Mouse (Mus musculus) limb, embryonic 12.5 days (tissue): ENCODE data around the gene Kat2a. TPM values are rescaled to one million over a fixed set of nuclear protein-coding genes. Genes with fewer than 3 reads are reported as not detected.

Source experiments
- ATAC-seq: fragments of 200-750 bp; cut with Nextera tagmentation; 2 replicates; pipeline ENCODE4 v1.8.0; 2017; ENCODE audit warnings: low read depth, moderate TSS enrichment; ENCODE audit not compliant: insufficient number of reproducible peaks, insufficient read depth, low FRiP score, low TSS enrichment
- H3K27ac ChIP-seq: fragments of 300-500 bp; sonication (generic); 2 replicates; pipeline ENCODE4 v1.5.1; 2016; ENCODE audit warnings: mild to moderate bottlenecking, moderate library complexity
- H3K27me3 ChIP-seq: fragments of 300-500 bp; sonication (generic); 2 replicates; pipeline ENCODE4 v1.6.1; 2016; ENCODE audit warnings: mild to moderate bottlenecking, moderate library complexity
- H3K36me3 ChIP-seq: fragments of 300-500 bp; sonication (generic); 2 replicates; pipeline ENCODE4 v1.6.1; 2016; ENCODE audit warnings: mild to moderate bottlenecking, moderate library complexity
- H3K4me1 ChIP-seq: fragments of 300-500 bp; sonication (generic); replicated peaks from 2 replicates; pipeline ENCODE4 v1.6.1; 2016
- H3K4me2 ChIP-seq: fragments of 300-500 bp; sonication (generic); 2 replicates; pipeline ENCODE4 v1.6.1; 2016; ENCODE audit warnings: mild to moderate bottlenecking, moderate library complexity
- H3K4me3 ChIP-seq: fragments of 300-500 bp; sonication (generic); replicated peaks from 2 replicates; pipeline ENCODE4 v1.5.1; 2016; ENCODE audit warnings: mild to moderate bottlenecking
- H3K9ac ChIP-seq: fragments of 300-500 bp; sonication (generic); replicated peaks from 2 replicates; pipeline ENCODE4 v1.6.1; 2016; ENCODE audit warnings: mild to moderate bottlenecking, moderate library complexity
- H3K9me3 ChIP-seq: fragments of 300-500 bp; sonication (generic); 2 replicates; pipeline ENCODE4 v1.6.1; 2016; ENCODE audit warnings: mild to moderate bottlenecking, moderate library complexity
- WGBS: fragments of 180-500 bp; shearing (Covaris S2); methylation state at CpG from one replicate; pipeline ENCODE4 v1.1.7; 2016; 5-methylcytosine and 5-hydroxymethylcytosine counted together
- polyA plus RNA-seq: library from polyadenylated mRNA; unstranded; fragments of >200 nt; fragmentation: Nextera tagmentation; extraction: Ambion mirVana; gene quantifications from 2 replicates; pipeline ENCODE4 v1.2.1, GENCODE M21; 2016

Kat2a gene
- polyA plus RNA-seq = 64.0 and 65.8 TPM in 2 replicates

DNA sequence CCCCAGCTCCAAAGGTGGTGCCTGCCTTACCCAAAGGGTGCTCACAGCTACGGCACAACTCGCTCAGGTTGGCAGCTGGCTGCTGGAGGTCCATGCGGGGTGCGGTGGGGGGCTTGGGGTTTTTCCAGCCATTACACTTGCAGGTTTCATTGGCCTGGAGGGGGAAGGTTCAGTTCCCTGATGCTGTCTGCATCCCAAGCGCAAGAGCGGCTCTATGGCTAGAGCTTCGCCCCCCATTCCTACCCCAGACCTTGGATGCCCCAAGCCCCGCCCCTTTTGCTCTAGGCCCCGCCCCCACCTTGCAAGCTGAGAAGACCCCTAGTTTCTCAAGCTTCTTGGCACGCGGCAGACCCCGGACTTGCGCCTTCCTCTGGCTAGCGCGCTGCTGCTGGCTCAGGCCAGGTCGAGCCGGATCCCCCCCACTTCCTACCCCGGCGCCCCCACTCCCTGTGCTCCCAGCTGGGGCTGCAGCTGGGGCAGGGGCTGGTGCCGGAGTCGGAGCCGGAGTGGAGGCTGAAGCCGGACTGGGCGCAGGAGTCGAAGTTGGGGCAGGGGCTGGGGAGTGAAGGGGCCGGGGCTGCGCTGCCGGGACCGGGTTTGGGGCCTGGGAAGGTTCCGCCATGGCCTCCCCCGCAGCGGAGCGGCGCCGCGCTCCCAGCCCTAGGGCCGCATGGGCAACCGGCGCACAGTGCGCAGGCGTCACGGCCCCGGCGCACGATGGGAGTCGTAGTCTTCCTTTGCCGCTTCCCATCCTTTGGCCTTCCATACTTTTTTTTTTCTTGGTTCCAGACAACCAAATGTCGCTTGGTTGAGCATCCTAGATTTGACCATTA, at the start of gene Kat2a:
TSS of gene Kat2a (minus strand) at position 683 of the 833 bp plus-strand sequence.
- Histone ChIP-seq H3K4me1 (peaks cover 35% of the 10 kb centered on the region), H3K4me3 (peak within 1 kb of the TSS; percentile 97), H3K27me3 (no peaks in the 10 kb centered on the region), H3K36me3 (peaks cover 59% of the 10 kb centered on the region), H3K9me3 (no peaks in the 10 kb centered on the region), H3K27ac (peak within 1 kb of the TSS; percentile 92), H3K4me2 (peak within 1 kb of the TSS; percentile 66), H3K9ac (peak within 1 kb of the TSS; percentile 95)
- ATAC-seq = peak; percentile 79
- 3% methylated on average over 48 of the region's 48 CpGs for WGBS

DNA sequence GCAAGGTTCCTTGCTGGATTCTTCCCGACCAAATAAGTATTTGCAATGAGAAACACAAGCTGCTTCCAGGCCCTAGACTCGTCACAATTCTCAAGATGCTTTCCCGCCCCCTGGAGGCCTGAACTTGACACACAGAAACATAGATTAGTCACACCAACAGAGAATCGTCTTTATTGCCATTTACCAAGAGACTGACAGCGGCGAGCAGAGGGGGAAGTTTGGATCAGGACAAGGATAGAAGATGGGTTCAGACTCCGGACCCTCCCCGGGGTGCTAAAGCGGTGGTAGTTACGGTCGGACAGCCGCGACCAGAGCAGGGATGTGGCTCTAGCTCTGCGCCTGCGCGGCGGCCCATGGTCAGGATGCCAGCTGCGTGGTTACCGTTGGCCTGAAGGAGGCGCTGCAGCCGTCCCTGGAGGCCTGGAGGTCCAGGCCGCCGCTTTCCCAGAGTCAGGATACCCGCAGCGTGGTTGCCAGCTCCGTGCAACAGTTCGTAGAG, 49.3 kb upstream of the Kat2a start:
- no peaks in the 10 kb centered on the region for H3K9me3 ChIP-seq
- H3K4me1 ChIP-seq = peaks cover 20% of the 10 kb centered on the region
- H3K4me2 ChIP-seq = peak overlapping the region; percentile 71
- H3K4me3 ChIP-seq = peak overlapping the region; percentile 39
- peak overlapping the region; percentile 50; the same call in 1 of the 2 replicates for H3K9ac ChIP-seq
- no peak overlapping the region for H3K27ac ChIP-seq
- H3K36me3 ChIP-seq = no peaks in the 10 kb centered on the region
- ATAC-seq = no peak
- WGBS = under 1% methylated on average over 27 of the region's 27 CpGs
- peaks cover 64% of the 10 kb centered on the region for H3K27me3 ChIP-seq

DNA sequence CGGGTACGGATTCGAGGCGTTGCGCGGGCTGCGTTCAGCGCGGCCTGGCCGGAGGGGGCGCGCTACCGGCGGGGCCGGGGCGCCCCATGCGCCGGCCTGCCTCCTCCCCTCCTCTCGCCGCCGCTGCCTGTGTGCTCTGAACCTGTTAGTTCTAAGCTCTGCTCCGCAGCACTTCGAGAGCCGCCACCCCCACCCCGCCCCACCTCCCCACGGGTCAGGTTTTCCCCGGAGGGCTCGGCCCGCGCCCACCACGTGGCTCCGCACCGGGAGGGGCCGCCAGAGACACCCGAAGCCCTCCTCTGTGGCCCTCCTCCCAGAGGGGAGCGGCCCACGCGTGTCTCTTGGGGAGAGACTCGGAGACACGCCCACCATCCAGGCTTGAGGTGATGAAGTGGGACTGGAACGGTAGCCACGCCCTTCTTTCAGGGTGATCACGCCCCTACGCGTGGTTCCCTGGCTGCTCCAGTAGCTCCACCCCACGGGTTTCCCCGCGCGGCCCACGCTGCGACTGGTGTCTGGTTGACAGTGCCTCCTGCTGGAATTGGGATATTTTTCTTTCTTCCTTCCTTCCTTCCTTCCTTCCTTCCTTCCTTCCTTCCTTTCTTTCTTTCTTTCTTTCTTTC, 47.5 kb upstream of the Kat2a start, which contains the start of gene Kcnh4:
TSS of gene Kcnh4 (minus strand) at position 332 of the 623 bp plus-strand sequence.
- Histone ChIP-seq H3K36me3 (no peaks in the 10 kb centered on the region), H3K4me2 (peak within 1 kb of the TSS; percentile 55), H3K9me3 (no peaks in the 10 kb centered on the region), H3K9ac (no peak within 1 kb of the TSS), H3K4me1 (peaks cover 20% of the 10 kb centered on the region), H3K27ac (no peak within 1 kb of the TSS), H3K4me3 (peak within 1 kb of the TSS; percentile 26), H3K27me3 (peaks cover 74% of the 10 kb centered on the region)
- under 1% methylated on average over 51 of the region's 51 CpGs for WGBS
- no peak for ATAC-seq

DNA sequence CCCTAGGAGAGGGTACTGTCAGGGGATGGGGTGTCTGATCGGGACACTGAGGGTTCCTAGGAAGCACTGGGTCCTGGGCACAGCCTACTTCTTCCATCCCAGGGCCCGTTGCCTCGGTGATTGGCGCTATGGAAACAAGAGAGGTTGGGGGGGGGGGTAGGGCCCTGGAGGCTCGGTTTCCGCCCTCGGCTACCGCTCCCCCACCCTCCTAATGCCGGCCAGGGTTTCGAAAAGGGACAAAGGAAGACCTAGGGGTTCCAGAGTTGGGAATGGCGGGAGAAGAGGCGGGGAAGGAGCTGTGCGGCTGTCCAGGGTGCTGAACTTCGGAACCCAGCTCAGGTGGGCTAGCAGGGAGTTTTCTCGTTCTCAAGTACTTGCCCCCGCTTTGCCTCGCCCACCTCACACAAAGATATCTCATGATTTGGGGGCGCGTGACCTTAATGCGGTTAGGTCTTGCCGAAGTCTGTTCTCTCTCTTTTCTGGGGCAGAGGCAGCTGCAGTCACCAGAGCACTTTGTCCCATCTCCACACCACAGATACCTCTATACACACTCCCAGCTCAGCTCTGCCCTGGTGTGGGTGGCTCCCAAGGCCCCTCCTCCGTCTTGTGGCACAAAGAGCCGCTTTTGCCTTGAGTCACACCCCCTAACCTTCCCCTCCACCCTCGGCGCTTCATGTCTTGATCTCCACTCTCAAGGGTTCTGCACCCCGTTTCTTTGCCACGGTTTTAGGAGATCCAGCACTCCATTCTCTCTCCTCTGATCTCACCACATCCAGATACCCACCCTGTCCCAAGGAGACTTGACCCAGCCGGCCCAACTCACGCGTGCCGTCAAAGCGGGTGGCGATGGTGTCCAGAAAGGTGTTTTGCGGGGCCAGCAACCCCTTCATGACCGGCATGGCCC, 46.7 kb upstream of the Kat2a start:
- H3K27ac ChIP-seq = no peak overlapping the region
- H3K9ac ChIP-seq = no peak overlapping the region
- ATAC-seq = no peak
- 2% methylated on average over 35 of the region's 35 CpGs for WGBS
- peak overlapping the region; percentile 26 for H3K4me3 ChIP-seq
- H3K27me3 ChIP-seq = peaks cover 76% of the 10 kb centered on the region
- H3K36me3 ChIP-seq = no peaks in the 10 kb centered on the region
- no peaks in the 10 kb centered on the region for H3K9me3 ChIP-seq
- H3K4me2 ChIP-seq = peak overlapping the region; percentile 55
- peaks cover 20% of the 10 kb centered on the region for H3K4me1 ChIP-seq

DNA sequence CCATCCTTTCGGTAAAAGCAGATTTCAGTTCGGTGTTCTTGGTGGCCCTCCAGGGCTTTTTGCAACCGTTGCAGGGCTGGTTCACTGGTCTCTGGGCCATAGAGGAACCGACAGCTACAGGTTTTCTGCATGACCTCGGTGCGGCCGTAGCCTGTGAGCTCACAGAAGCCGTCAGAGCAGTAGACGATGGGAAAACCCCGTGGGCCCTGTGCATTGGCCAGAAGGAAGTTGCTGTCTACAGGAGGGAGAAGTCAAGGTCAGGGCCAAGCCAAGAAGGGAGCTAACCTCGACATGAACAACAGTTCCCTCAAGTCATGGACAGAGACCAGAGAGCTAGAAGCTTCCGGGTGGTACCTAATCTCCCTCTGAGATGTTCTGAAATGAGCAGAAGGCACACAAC, 45.3 kb upstream of the Kat2a start:
- Histone ChIP-seq H3K4me1 (peaks cover 20% of the 10 kb centered on the region), H3K4me3 (no peak overlapping the region), H3K9me3 (no peaks in the 10 kb centered on the region), H3K9ac (no peak overlapping the region), H3K27ac (no peak overlapping the region), H3K27me3 (peaks cover 78% of the 10 kb centered on the region), H3K4me2 (no peak overlapping the region), H3K36me3 (no peaks in the 10 kb centered on the region)
- no peak for ATAC-seq
- 87% methylated on average over 12 of the region's 12 CpGs for WGBS

DNA sequence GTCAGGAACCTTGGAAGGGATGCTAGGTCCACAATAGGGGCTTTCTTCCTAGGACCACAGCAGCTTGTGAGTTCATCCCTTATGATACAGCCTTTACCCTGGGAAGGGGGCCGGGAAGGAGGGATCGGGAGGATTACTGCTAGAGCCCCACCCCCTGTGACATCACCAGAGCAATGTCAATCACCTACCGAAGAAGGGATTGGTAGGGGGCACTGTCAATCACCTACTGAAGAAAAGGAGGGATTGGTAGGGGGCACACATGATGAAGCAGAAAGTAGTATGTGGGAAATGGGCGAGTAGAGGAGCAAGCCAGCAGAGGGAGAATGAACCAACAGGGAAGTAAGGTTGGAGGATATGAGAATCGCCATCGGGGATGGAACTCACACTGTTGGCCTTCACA, 44.2 kb upstream of the Kat2a start:
- Histone ChIP-seq H3K36me3 (no peaks in the 10 kb centered on the region), H3K4me1 (peaks cover 14% of the 10 kb centered on the region), H3K9me3 (no peaks in the 10 kb centered on the region), H3K4me3 (no peak overlapping the region), H3K27me3 (peaks cover 78% of the 10 kb centered on the region), H3K9ac (no peak overlapping the region), H3K4me2 (no peak overlapping the region), H3K27ac (no peak overlapping the region)
- no peak for ATAC-seq
- 62% methylated on average over 6 of the region's 6 CpGs for WGBS

DNA sequence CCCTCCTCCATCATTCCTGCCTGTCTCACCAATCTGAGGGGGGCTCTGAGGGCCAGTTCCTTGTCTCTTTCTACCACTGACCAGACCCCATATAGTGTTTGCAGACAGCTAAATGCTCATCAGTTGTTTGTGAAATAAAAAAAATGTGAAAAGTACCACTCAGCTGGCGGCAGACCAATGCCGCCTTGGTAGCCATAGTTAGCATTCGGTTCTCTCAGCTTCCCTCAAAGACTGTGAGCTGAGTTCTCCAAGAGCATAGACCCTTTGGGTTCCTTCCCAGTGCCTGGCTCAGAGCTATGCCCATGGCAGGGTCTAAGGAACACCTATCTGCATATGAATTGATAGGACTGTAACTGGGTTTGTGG, 42.4 kb upstream of the Kat2a start:
- Histone ChIP-seq H3K9ac (no peak overlapping the region), H3K4me2 (no peak overlapping the region), H3K36me3 (no peaks in the 10 kb centered on the region), H3K4me1 (peaks cover 7% of the 10 kb centered on the region), H3K27me3 (peaks cover 74% of the 10 kb centered on the region), H3K4me3 (no peak overlapping the region), H3K27ac (no peak overlapping the region), H3K9me3 (no peaks in the 10 kb centered on the region)
- 92% methylated on average over 3 of the region's 3 CpGs for WGBS
- ATAC-seq = no peak

DNA sequence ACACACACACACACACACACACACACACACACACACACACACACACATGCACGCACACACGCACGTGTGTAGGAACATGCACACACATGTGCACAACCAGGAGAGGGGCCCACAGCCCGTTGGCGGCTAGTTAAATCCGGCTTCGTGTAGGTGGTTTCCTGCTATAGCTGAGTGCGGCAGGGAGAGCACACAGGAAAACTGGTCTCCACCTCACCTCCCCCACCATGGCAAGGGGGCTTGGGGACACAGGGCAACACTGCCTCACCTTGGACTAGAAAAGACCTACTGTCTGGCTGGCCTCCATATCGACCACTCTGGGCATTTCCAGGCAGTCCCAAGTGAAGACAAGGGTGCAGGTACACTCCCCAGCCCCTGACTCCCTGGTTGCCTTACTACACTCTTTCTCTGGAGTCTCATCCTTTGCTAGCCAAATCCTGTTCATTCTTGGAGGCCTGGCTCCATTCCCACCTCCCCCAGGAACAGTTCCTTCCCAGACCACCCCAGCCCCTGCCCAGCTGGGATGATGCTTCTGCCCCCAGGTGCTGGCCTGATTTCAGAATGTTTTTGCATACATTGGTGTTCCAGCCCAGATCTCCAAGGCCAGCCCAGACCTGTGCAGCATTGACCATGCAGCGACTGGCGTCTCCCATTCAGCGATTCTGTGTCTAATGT, 41.9 kb upstream of the Kat2a start:
- 81% methylated on average over 12 of the region's 12 CpGs for WGBS
- H3K27me3 ChIP-seq = peaks cover 74% of the 10 kb centered on the region

DNA sequence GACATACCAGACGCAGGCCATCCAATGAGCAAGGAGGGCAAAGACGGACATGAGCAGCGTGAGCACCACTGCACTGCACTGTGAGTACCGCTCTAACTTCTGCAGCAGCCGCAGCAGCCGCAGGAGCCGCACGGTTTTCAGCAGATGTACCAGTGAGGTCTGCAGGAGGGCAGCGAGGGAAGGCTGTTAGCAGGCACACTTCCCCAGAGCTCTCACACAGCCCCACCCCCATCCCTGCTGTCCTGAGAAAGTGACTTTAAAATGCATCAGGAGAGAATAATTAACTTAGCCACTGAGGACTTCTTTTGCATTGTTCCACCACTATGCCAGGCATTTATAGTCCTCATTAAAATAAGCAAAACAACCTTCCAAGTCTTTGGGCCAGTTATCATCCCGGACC, 40.0 kb upstream of the Kat2a start:
- H3K4me3 ChIP-seq = no peak overlapping the region
- no peaks in the 10 kb centered on the region for H3K4me1 ChIP-seq
- peaks cover 73% of the 10 kb centered on the region for H3K27me3 ChIP-seq
- no peak for ATAC-seq
- WGBS = 24% methylated on average over 10 of the region's 10 CpGs
- no peaks in the 10 kb centered on the region for H3K9me3 ChIP-seq
- no peak overlapping the region for H3K4me2 ChIP-seq
- H3K36me3 ChIP-seq = no peaks in the 10 kb centered on the region
- H3K9ac ChIP-seq = no peak overlapping the region
- no peak overlapping the region for H3K27ac ChIP-seq

More for the DNA sequence above, 41.9 kb upstream of the Kat2a start:
- Histone ChIP-seq H3K36me3 (no peaks in the 10 kb centered on the region), H3K4me2 (no peak overlapping the region), H3K4me1 (peaks cover 3% of the 10 kb centered on the region; the same call in 1 of the 2 replicates), H3K9ac (no peak overlapping the region), H3K27ac (no peak overlapping the region), H3K4me3 (no peak overlapping the region), H3K9me3 (no peaks in the 10 kb centered on the region)
- no peak for ATAC-seq

DNA sequence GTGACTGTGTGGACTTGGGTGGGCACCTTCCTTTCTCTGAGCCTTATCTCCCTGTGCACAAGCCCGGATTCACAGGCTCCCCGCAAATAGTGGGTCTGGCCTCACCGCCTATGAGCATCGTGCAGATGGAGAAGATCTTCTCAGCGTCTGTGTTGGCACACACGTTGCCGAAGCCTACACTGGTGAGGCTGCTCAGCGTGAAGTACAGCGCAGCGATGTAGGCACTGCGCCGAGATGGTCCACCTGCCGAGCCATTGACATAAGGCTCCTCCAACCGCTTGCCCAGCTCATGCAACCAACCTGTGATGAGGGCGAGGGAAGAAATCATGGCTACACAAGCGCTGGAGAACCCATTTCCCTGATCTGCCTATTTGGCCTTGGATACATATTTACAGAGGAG, 37.9 kb upstream of the Kat2a start:
- no peak overlapping the region for H3K4me2 ChIP-seq
- no peak for ATAC-seq
- no peak overlapping the region for H3K9ac ChIP-seq
- H3K9me3 ChIP-seq = no peaks in the 10 kb centered on the region
- whole genome bisulfite sequencing = 89% methylated on average over 16 of the region's 16 CpGs
- H3K36me3 ChIP-seq = no peaks in the 10 kb centered on the region
- no peak overlapping the region for H3K27ac ChIP-seq
- no peak overlapping the region for H3K4me3 ChIP-seq
- peaks cover 80% of the 10 kb centered on the region for H3K27me3 ChIP-seq
- no peaks in the 10 kb centered on the region for H3K4me1 ChIP-seq
